Mouse (Mus musculus) neural tube, postnatal 0 days (tissue): ENCODE data around the gene A1bg. TPM values are rescaled to one million over a fixed set of nuclear protein-coding genes. Genes with fewer than 3 reads are reported as not detected.

Experiments used
- polyA plus RNA-seq: library from polyadenylated mRNA; unstranded; fragments of >200 nt; fragmentation: Nextera tagmentation; extraction: Ambion mirVana; gene quantifications from 2 replicates; pipeline ENCODE4 v1.2.1, GENCODE M21; 2015

The A1bg gene
- polyA plus RNA-seq: not detected in 2 replicates

GRCm38 (mm10) chr15:60922912-60923311 lies at the start of gene A1bg:
Gene A1bg, minus strand, starts transcription at chr15:60923012.

GRCm38 (mm10) chr15:60853231-60853999 lies 69.4 kb downstream of the A1bg start, which contains the start of gene Fam84b:
Gene Fam84b, minus strand, starts transcription at chr15:60853778.

Other genes starting within 250 kb of the A1bg start
- gene Fam84b, start 69.2 kb downstream of the A1bg start, polyA plus RNA-seq: 4.8 and 5.0 TPM in 2 replicates